Mouse (Mus musculus) testis, postnatal 14 days (tissue): ENCODE measurements around the gene Myh9.
"Not testable (repeated sequence)": the region's sequence is repeated elsewhere in the genome, so short reads cannot be mapped to it uniquely, and the experiment has no call there.

ENCODE experiments used
- DNase-seq: peaks from one replicate; pipeline ENCODE4 v3.0.0; 2021; ENCODE audit warnings: low spot score

Myh9 gene

DNA sequence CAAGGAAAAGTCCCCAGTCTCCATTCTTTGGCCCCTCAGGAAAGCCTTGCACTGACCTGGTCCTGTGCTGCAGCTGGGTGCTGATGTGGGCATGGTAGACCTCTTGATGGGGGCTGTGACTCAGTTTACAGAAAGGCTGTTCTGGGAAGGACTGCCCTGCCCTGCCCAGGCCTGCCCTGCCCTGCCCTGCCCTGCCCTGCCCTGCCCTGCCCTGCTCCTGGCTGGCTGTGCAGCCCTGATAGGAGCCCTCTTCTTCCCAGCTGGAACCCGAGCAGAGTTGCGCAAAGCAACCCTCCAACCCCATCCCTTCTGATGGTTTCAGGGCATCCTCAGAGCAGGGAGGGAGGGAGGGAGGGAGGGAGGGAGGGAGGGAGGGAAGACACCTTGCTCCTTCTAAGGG lies 86.8 kb downstream of the Myh9 start:
- no peak for DNase-seq

DNA sequence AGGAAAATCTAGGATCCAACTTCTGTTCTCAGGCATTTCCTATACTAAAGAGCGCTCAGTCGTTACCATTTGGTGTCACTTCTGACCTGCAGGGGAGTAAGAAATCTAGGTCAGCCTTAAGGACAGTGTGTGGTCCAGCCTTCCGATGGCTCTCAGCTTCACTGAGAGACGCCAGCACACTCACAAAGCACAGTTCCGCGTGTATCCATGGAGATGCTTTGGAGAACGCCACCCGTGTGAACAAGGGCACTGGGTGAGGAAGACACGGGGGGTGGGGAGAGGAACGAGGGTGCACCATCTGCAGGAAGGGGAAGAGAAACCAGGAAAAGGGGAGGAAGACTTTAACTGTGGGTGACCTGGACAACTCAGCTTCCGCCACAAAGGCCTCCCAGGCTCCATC lies 89.5 kb downstream of the Myh9 start:
- DNase-seq: no peak

DNA sequence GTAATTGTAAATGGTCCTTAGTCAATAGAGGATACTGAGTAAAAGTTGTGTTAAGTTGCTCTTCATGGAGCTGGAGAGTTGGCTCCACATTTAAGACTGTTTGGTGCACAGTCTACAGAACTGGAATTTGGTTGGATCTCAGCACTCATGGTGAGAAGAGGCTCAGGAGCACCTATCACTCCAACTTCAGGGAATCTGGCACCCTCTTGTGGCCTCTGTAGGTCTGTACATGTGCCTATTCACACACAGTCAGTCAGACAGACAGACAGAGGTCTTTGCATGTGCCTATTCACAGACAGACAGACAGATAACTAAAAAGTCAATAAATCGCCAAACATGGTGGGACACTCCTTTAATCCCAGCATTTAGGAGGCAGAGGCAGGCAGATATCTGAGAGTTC lies 91.5 kb downstream of the Myh9 start:
- no peak for DNase-seq

DNA sequence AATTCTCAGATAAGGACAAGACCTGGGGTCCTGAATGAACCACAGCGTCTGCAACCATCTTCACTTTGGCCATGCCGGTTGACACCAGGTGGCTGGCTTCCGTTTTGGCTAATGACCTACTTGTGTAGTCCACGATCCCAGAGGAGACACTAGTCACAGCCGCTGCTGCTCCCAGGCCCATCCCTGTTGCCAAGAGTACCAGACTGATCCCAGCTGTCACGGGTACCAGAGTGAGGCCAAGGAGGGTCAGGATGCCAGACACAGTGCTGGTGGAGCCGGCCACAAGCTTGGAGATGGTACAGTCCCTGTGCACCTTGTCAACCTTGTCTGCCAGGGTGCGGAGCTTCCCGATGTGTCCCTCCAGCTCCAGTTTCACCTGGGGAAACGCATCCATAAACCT lies 92.3 kb downstream of the Myh9 start:
- DNase-seq: no peak

DNA sequence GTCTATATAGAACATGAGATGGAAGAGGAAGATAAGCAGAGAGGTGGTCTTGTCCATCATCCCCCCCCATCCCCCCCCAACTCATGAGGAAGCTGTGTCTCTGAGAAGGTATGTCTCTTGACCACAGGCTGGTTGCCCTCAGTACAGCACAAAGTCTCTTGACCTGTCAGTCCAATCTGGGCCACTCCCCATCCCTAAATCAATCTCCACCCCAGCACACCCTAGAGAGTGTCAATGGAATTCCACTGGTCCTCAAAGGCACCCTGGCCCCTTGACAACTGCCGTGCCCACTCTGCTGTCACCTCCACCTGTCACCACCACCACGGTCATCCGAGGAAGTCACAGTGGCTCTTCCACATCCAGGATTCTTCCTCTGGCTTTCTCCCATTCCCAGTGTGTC lies 93.6 kb downstream of the Myh9 start:
- DNase-seq: no peak

DNA sequence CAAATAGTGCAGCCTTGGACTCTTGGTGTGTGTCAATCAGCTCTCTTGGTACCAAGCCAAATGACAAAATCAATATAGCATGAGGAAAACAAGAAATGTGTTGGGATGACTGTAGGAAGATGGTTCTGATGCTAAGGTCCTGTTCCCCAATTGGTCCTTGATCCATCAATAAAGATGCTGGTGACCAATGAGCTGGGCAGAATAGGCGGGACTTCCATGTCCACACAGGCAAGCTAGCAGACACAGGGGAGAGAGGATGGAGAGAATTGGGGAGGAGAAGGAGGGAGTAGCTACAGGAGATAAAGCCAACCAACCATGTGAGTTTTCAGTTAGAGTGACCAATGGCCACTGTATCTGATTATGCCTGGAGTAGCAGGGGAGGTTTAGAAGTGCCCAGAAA lies 95.6 kb downstream of the Myh9 start:
- DNase-seq: no peak

DNA sequence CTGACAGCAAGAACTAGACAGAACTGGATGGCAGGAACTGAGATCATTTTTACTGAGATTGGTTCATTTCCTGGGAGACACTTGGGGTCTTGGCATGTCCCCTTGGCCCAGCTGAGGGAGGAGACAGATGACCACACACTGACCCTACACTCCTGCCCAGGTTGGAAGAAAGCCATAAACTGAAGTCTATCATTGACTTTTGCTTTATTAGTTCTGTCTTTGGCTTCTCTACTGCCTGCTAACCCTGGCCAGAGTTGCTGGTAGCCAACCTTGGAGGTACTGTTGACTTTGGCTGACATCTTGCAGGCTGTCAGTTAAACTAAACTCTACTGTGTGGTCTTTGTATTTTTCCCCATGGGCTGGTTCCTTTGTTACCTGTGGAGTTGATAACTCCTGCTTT lies 96.9 kb downstream of the Myh9 start:
- no peak for DNase-seq

DNA sequence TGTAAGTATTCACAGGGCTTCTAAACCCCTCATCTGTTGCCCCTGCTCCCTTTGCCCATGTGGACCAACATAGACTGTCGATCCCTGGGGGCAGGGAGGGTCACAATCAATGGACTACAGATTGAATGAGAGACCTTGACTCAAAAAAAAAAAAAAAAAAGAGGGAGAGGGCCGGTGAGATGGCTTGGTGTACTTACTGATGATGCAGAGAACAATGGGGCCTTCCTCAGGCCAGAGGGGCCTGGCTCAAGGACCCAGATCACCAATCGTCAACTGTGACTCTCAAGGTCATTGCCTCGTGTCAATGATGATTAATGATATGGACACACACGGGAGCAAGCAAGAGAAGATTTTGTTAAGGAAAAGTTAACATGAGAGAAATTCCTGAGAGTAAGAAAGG lies 97.3 kb downstream of the Myh9 start:
- no peak for DNase-seq

DNA sequence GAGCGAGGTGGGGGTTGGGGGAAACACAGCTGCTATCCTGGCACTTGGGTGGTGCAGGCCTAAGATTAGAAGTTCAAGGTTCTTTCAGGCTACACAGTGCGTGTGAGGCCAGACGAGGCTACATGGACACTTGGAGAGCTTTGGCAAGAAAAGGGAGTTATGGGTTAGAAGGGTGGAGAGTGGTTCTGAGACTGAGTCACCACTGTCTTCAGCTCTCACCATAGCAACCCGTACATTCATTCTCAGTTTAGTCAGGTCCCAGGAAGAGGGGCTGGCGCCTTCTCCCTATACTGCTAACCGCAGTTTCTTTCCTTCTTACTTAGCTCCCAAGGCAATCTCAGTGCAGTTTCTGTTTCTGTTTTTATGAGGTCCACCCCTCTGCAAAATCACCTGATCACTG lies 100.4 kb downstream of the Myh9 start:
- not testable (repeated sequence) for DNase-seq

DNA sequence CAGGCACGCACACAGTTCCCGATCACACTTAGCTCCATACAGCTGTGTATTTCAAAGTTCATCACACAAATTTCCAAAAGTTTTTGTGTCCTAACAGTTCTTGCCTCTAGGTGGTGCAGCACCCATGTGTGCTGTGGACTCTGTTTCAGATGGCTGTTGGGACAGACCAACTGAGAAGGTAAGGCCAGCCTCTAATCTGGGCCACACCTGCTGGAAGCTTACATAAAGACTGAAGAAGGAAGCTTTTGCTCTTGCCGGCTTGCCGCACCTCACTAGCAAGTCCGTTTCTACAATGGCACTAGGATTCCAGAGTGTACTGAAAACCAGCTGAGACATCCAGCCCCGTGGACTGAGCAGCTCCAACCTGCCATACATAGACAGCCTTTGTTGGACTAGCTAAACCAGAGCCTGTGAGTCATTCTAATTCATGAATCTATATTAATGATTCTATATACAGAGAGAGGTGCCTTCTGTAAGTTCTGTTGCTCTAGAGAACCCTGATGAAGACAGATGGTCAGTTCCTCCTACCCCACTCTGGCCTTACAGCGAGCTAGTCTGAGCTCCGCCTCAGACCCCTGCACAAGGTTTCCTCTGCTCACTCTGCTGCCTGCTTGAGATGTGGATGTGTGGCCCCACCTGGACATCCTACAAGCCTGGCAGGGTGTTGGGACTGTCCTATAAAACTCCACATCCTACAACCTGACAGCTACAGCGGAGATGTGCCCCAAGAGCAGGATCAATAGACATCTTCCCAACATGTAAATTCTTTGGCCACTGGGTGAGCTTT lies 101.3 kb downstream of the Myh9 start:
- no peak for DNase-seq

DNA sequence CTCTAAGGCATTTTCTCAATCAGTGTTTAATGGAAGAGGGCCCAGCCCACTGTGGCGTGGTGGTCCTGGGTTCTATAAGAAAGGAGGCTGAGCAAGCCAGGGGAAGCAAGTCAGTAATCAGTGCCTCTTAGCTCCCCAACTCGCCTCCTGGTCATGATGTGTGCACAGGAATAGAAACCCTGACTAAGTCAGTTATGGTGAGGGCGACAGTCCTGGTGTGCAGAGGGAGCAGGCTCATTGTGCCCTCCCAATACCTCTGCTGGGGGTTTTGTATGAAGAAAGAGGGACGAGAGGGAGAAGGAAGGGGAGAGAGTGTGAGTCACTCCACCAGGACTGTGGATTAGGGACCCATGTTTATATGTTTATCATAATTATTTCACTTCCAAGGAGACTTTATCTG lies 108.1 kb downstream of the Myh9 start:
- not testable (repeated sequence) for DNase-seq

DNA sequence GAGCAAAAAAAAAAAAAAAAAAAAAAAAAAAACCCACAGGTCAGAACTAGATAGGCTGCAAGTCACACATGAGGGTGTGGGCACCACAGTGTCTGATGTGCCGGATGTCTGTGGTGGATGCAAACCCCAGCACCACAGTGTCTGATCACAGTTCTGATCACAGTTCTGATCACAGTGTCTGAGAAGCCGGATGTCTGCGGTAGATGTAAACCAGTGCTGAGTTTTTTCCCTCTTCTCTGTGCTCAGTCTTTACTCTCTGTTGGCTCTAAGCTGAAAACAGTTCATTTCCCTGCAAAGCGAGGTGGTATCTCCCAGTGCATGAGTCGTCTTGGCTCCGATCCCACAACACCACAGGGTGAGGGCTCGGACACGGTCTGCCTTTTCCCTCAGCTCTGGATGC lies 108.6 kb downstream of the Myh9 start:
- not testable (repeated sequence) for DNase-seq

DNA sequence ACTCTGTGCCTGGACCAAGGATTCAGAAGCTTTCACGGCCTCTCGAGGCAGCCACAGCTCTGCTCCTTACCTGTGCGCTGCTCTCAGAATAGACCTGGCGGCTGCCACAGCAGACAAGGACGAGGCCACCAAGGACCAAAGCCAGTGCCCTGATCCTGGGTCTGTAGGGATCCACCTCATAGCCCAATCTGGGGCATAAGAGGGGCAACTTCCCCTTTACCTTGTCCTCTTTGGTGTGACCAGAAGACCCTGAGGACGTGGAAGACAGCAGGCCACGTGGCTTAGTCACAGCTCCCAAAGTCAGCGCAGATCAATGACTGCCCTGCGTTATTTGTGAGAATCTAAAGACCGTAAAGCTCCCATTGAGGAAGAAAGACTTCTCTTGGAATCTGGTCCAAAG lies 109.1 kb downstream of the Myh9 start:
- not testable (repeated sequence) for DNase-seq

DNA sequence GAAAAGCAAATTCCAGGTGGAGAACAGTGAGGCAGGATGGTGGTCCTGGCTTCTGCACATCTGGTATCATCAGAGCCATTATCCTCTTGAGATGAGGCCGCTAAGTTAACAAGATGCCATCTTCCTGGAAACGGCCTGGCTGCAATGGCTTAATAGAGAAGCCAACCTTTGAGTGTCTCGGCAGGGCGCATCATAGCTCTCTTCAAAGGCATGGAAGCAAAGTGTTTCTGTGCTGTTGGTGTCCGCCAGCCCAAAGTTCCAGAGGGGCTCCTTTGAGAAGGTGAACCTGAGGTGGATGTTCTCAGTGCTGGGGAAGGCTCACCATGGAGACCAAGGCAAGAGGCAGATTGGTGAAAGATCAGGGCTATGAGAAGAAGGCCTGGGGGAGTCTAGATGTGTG lies 110.4 kb downstream of the Myh9 start:
- no peak for DNase-seq

DNA sequence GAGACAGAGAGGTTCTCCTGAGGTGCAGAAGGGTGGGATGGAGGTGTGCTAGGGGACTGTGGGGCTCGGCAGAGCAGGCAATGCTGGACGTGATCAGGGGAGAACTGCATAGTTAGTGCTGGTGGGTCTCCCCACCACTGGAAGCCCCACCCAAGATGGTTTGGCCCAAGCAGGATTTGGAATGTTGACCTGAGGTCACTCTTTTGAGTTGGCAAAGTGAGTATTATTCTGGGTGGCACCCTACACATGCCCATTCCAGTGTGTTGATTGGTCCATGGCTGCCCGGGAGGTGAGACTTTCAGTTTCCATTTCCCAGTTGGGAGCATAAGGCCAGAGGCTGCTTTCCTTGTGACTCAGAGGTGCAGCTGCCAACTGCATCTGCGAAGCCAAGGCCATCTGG lies 113.2 kb downstream of the Myh9 start, which contains the start of gene Apol9b:
Apol9b (plus strand) TSS at position 301 of the 400 bp plus-strand sequence.
- not testable (repeated sequence) for DNase-seq

DNA sequence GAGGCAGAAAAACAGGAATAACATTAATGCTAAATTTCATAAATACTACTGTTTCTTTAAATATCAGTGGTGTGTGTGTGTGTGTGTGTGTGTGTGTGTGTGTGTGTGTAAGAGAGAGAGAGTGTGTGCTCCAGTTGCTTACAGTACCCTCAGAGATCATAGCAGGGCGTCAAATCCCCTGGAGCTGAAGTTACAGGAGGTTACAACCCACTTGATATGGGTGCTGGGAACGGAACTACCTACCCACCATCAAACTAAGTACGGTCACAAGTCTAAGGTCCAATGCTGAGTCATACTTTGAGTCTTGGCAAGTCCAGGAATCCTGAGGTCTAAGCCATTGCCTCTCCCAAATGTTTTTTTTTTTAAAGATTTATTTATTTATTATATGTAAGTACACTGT lies 114.2 kb downstream of the Myh9 start:
- DNase-seq: not testable (repeated sequence)

DNA sequence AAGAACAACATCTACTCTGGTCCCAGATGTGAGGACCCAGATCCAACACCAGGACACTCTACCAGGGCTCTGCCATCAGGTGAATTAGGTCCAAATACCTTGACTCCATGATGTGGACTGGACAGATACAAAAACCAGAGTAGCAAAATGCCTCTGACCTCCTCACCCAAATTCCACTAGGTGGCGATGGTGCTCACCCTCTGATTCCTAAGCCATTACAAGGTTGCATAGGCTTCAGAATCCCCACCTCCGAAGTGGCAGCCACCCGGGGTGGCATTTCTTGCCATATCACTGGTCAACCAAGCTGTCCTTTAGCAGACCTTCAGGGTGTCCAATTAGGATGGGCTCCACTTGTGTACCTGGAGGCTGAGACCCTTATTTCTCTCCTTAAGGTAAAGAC lies 114.8 kb downstream of the Myh9 start:
- not testable (repeated sequence) for DNase-seq

DNA sequence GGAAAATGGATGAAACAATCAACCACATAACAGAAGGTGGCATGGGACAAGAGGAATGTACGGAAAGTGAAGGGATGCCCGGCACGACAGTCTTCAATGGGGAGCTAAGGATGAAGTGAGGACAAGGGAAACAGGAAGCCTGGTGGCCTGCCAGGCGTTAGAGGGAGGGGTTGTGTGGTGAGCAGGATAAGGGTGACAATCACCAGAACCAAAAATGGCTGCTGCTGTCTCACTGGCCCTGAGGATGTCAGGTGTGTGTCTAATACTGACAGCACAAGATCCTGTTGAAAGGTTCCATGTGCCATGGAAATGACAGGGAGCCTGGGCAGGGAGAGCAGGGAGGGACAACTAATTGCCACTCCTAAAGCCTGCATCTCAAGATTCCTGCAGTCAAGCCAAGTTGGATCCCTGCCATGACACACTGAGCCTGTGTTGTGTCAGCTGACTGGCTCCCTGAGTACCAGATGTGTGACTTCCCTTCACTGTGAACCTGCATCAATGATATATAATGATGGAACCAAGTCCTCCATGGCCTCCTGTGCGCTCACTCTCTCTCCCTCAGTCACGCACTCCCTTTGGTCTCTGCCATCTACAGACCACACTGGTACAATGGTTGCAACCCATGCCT lies 116.5 kb downstream of the Myh9 start:
- not testable (repeated sequence) for DNase-seq

DNA sequence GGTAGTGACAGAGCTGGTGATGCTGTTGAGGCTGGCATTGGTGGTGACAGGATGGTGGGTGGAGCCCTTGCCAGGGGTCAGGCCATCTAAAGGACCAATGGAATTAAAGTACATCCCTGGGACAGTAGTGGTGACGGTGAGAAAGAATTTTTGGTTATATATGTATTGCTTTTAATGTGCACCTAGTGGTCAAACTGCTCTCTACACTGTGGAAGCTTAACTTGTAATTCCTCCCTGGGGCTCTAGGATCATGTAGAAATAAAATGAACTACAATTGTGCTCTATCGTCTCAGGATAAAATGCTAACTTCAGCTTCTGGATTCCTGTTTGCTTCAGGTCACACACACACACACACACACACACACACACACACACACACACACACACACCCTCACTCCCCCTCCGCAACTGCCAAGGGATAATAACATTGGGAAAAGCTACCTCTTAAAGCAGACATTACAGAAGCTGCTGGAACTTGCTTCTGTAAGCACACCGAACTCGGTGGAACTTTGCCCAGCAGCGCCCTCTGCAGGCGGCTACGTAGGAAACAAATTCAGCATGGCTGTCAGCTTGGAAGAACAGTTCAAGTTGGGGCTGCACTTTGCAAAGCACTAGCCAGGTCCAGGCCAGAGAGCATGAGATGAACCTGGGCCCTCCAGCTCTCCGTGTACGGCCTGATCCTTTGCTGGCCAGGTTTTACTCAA lies 117.6 kb downstream of the Myh9 start:
- DNase-seq: not testable (repeated sequence)

DNA sequence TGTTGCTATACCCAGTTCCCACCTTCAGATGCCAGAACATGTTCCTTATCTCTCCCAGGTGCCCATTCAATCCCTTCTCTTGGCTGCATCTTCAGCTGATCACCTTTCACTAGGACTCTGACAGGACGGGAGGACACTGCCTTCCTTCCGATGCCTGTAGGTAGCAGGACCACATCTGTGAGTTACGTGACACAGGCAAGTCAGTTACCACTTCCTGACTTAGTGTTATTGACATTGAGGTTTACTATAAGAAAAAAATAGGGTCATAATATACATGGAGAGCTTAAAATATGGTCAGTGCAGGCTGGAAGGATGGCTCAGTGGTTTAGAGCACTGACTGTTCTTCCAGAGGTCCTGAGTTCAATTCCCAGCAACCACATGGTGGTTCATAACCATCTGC lies 120.5 kb downstream of the Myh9 start:
- not testable (repeated sequence) for DNase-seq

DNA sequence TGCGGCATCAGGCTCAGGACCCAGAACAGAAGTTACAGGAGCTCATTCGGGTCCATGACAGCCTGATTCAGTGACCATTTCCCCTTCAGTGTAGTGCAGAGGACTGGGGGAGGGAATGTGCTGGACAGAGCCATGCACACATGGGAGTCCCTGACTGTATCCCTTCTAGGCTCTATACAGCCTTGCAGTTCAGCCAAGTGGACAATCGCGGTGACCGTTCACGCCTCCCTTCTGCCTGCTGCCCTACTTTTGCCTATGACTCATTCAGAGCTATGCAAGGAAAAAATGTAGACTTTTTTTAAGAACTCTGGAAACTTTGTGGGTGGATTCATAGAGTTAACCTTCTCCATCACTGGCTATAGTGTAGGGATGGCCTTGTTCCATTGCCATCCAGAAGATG lies 123.7 kb downstream of the Myh9 start:
- not testable (repeated sequence) for DNase-seq
